Mouse (Mus musculus) neural tube, embryonic 13.5 days (tissue): ENCODE measurements around the gene Rap1gap2. TPM values are rescaled to one million over a fixed set of nuclear protein-coding genes. Genes with fewer than 3 reads are reported as not detected.

ENCODE experiments used
- ATAC-seq: fragments of 200-750 bp; cut with Nextera tagmentation; 2 replicates; pipeline ENCODE4 v1.8.0; 2017; ENCODE audit warnings: low read depth, mild to moderate bottlenecking, moderate TSS enrichment, moderate library complexity
- H3K27ac ChIP-seq: fragments of 300-500 bp; sonication (generic); replicated peaks from 2 replicates; pipeline ENCODE4 v1.5.1; 2015; ENCODE audit warnings: moderate library complexity, mild to moderate bottlenecking, inconsistent platforms
- H3K27me3 ChIP-seq: fragments of 300-500 bp; sonication (generic); 2 replicates; pipeline ENCODE4 v1.6.1; 2015; ENCODE audit warnings: mild to moderate bottlenecking, inconsistent platforms
- H3K36me3 ChIP-seq: fragments of 300-500 bp; sonication (generic); 2 replicates; pipeline ENCODE4 v1.6.1; 2015; ENCODE audit warnings: mild to moderate bottlenecking, inconsistent platforms
- H3K4me1 ChIP-seq: fragments of 300-500 bp; sonication (generic); replicated peaks from 2 replicates; pipeline ENCODE4 v1.6.1; 2015; ENCODE audit warnings: inconsistent platforms
- H3K4me2 ChIP-seq: fragments of 300-500 bp; sonication (generic); 2 replicates; pipeline ENCODE4 v1.6.1; 2015; ENCODE audit warnings: inconsistent platforms, mild to moderate bottlenecking, moderate library complexity
- H3K4me3 ChIP-seq: fragments of 300-500 bp; sonication (generic); 2 replicates; pipeline ENCODE4 v1.5.1; 2015; ENCODE audit warnings: mild to moderate bottlenecking, inconsistent platforms
- H3K9ac ChIP-seq: fragments of 300-500 bp; sonication (generic); 2 replicates; pipeline ENCODE4 v1.6.1; 2015; ENCODE audit warnings: moderate library complexity, mild to moderate bottlenecking, inconsistent platforms
- H3K9me3 ChIP-seq: fragments of 300-500 bp; sonication (generic); 2 replicates; pipeline ENCODE4 v1.6.1; 2016; ENCODE audit warnings: inconsistent platforms
- WGBS: fragments of 180-500 bp; shearing (Covaris S2); methylation state at CpG from one replicate; pipeline ENCODE4 v1.1.7; 2015; 5-methylcytosine and 5-hydroxymethylcytosine counted together
- polyA plus RNA-seq: library from polyadenylated mRNA; unstranded; fragments of >200 nt; fragmentation: Nextera tagmentation; extraction: Ambion mirVana; gene quantifications from 2 replicates; pipeline ENCODE4 v1.2.1, GENCODE M21; 2015

Rap1gap2 gene
- polyA plus RNA-seq, 1 experiment from 2014 or later = 10.9 TPM

DNA sequence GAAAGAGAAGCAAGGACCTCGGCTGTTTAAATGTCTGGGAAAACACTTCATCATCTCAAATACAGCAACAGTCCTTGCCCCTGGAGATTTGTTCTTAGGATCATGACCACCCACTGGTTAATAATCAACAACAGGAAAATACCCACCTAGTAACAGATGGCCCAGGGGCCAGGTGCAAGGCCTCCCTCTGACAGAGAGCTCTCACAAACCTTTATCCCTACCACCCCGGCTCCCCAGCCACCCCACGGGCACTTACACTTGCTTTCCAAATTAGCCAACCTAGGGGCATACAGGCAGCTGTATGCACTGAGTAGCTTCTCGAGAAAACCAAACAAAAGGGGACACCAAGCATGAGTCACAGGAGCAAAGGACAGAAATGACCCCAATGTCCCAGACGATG, 121.5 kb downstream of the Rap1gap2 start:
- Histone ChIP-seq H3K36me3 (no peaks in the 10 kb centered on the region), H3K27ac (no peak overlapping the region), H3K9me3 (no peaks in the 10 kb centered on the region), H3K4me2 (no peak overlapping the region), H3K4me3 (no peak overlapping the region), H3K27me3 (no peaks in the 10 kb centered on the region), H3K4me1 (no peaks in the 10 kb centered on the region), H3K9ac (no peak overlapping the region)
- ATAC-seq = no peak
- WGBS = 71% methylated on average over 5 of the region's 5 CpGs

DNA sequence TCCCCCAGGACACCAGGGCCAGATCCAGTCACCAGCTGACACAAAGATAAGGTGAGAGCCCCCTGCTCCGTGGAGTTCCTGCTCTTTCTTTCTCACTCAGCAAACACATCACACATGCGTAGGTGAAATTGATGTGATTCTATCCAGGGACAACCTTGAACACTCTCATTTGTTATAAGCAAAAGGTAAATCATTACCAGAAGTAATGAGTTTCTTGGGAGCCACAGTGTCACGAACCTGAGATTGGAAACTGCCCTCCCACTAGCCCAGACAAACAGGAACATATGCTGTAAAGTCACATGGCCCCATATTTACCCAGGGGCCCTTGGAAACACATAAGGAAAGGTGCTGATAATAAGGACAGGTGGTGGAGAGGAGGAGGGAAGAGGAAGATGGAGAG, 122.8 kb downstream of the Rap1gap2 start:
- no peak overlapping the region for H3K4me2 ChIP-seq
- ATAC-seq = no peak
- H3K36me3 ChIP-seq = no peaks in the 10 kb centered on the region
- H3K9ac ChIP-seq = no peak overlapping the region
- no peaks in the 10 kb centered on the region for H3K9me3 ChIP-seq
- no peak overlapping the region for H3K27ac ChIP-seq
- no peaks in the 10 kb centered on the region for H3K4me1 ChIP-seq
- H3K4me3 ChIP-seq = no peak overlapping the region
- no peaks in the 10 kb centered on the region for H3K27me3 ChIP-seq
- WGBS = 68% methylated on average over 3 of the region's 3 CpGs

DNA sequence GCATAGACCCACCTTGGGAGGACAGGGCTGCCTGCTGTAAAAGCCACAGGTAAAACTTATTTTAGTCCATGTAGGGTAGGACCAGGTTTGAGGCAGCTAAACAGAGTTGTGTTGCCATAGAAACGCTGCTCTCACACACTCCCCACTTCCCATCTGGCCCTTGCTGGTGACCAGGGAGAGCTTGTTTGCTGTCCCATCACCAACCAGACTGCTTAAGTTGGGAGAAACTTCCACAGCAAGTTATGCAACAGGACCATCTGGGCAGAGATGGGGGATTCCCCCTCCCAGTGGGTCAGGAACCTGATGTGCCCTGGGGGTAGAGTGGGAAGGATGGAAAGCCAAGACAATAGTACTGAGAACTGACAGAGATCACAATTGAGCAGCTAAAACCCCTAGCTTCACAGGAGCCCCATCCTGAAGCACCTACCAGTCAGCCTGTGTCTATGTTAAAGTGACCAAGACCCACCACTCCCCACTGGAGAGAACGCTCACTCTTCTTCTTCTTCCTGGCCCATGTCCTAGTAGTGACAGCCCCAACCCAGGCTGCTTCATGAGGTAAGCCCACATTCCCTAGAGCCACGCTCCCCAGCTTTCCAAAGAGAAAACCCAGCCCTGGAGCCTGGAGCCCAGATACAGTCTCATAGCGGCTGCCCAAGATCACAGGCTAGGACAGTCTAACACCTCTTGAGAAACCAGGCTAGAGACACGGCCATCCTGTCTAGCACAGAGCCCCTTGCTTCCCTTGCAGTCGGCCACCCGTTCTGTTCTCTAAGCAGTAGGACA, 125.1 kb downstream of the Rap1gap2 start:
- no peaks in the 10 kb centered on the region; the same call in 1 of the 2 replicates for H3K4me1 ChIP-seq
- H3K27ac ChIP-seq = no peak overlapping the region
- no peaks in the 10 kb centered on the region for H3K9me3 ChIP-seq
- no peak overlapping the region for H3K9ac ChIP-seq
- no peaks in the 10 kb centered on the region for H3K27me3 ChIP-seq
- WGBS = 88% methylated on average over 7 of the region's 7 CpGs
- H3K36me3 ChIP-seq = no peaks in the 10 kb centered on the region
- no peak overlapping the region for H3K4me2 ChIP-seq
- no peak for ATAC-seq
- no peak overlapping the region for H3K4me3 ChIP-seq

DNA sequence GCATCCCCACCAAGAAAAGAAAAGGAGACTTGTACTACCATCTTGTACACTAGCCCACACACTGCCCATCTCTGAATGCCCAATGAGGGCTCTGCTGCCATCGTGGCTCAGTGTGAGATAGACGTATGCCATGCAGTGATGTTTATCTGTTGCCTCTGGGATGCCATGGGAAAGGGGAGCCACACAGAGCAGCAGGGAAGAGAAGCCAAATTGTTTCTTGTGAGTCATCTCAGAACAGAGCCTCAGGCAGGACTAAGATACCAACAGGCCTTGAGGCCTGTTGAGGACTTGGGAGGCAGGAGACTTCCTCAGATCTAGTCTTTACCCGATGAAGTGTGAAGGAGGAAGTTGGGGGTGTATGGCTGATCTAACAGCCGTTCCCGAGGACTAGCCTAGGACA, 126.8 kb downstream of the Rap1gap2 start:
- no peak for ATAC-seq
- WGBS = 90% methylated on average over 5 of the region's 5 CpGs
- Histone ChIP-seq H3K9ac (no peak overlapping the region), H3K4me2 (no peak overlapping the region), H3K27ac (no peak overlapping the region), H3K4me3 (no peak overlapping the region), H3K9me3 (no peaks in the 10 kb centered on the region), H3K27me3 (no peaks in the 10 kb centered on the region), H3K4me1 (peaks cover 12% of the 10 kb centered on the region; the same call in 1 of the 2 replicates), H3K36me3 (no peaks in the 10 kb centered on the region)

DNA sequence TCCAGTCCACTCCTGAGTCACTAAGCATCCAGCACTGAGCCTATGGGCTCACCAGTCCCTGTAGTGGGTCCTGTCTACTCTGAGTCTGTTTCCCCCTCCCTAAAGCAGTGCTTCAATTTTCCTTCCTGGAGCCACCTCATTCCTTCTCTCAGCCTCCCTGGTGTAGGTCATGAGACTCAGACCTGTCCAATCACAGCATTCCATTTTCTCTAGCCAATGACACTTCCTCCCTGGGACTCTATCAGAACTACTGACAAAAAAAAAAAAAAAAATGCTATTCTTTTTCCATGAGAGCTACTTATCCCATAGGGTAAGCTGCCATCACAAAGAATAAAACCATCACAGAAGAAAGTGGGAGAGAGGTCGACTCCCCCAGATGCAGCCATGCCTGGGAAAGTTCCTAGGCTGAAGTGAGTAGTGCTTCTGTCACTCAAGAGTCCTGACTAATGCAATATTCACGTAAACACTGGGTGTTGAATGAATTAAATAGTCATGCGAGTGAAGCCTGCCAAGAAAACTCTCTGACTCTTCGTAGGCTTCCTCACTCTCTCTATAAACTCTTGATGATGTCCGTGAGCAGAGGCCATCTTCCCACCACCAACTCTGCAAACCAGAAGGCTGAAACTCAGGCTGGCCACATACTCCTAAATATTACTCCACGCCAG, 127.4 kb downstream of the Rap1gap2 start:
- ATAC-seq = no peak
- WGBS = 86% methylated on average over 6 of the region's 6 CpGs

DNA sequence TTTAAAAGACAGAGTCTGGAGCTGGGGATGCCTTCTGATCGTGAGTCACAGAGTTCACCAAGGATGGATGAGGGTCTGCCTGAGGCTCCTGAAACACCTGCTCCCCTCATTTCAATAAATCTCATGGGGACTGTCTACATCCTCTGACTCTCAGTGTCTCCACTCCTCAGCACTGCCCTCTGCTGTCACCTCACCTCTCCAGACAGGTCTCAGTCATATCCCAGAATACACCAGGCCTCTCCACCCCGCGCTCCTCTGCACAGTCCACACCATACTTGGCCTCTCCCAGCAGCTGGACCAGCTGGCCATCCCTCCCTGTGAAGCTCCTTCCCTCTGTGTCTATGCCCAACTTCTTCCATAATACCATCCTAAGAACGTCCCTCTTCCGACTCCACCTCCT, 128.9 kb downstream of the Rap1gap2 start:
- 65% methylated on average over 5 of the region's 5 CpGs for WGBS
- no peak overlapping the region for H3K4me2 ChIP-seq
- H3K4me1 ChIP-seq = peaks cover 12% of the 10 kb centered on the region; the same call in 1 of the 2 replicates
- H3K9ac ChIP-seq = no peak overlapping the region
- no peak for ATAC-seq
- H3K36me3 ChIP-seq = no peaks in the 10 kb centered on the region
- H3K27ac ChIP-seq = no peak overlapping the region
- H3K27me3 ChIP-seq = no peaks in the 10 kb centered on the region
- H3K4me3 ChIP-seq = no peak overlapping the region
- no peaks in the 10 kb centered on the region for H3K9me3 ChIP-seq

More for the DNA sequence above, 127.4 kb downstream of the Rap1gap2 start:
- no peak overlapping the region for H3K27ac ChIP-seq
- H3K9ac ChIP-seq = no peak overlapping the region
- H3K4me2 ChIP-seq = no peak overlapping the region
- no peaks in the 10 kb centered on the region for H3K36me3 ChIP-seq
- H3K4me3 ChIP-seq = no peak overlapping the region
- peaks cover 12% of the 10 kb centered on the region; the same call in 1 of the 2 replicates for H3K4me1 ChIP-seq
- H3K9me3 ChIP-seq = no peaks in the 10 kb centered on the region
- no peaks in the 10 kb centered on the region for H3K27me3 ChIP-seq

DNA sequence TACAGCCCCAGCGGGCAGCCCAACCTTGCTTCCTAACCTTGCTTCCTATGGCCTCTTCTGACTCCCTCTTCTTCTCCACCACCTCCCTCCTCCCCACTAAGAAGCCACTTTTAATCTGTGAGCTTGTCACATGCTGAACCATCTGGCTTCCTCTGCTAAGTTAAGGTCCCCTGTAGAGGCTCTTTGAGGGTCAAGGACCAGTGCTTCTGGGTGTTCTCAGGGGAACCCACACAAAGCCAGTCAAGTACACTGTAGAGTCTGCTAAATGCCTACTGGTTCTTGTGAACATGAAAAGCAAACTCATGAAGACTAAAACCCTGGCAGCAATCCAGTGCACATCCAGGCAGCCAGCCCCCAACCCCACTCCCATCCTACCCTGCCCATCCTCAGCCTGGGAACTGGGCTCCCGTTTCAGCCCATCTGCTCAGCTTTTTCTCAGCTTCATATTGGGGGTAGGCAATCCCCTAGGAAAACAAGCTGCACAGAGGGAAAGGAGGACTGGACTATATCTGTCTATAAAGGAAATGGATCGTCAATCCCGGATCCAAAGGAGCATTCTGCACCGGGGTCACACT, 130.9 kb downstream of the Rap1gap2 start:
- no peak overlapping the region for H3K4me3 ChIP-seq
- no peaks in the 10 kb centered on the region for H3K9me3 ChIP-seq
- no peak overlapping the region for H3K4me2 ChIP-seq
- ATAC-seq = peak; percentile 44; the same call in 1 of the 2 replicates
- no peaks in the 10 kb centered on the region for H3K36me3 ChIP-seq
- H3K4me1 ChIP-seq = peaks cover 12% of the 10 kb centered on the region; the same call in 1 of the 2 replicates
- no peaks in the 10 kb centered on the region for H3K27me3 ChIP-seq
- WGBS = 66% methylated on average over 5 of the region's 5 CpGs
- H3K9ac ChIP-seq = no peak overlapping the region
- H3K27ac ChIP-seq = no peak overlapping the region

DNA sequence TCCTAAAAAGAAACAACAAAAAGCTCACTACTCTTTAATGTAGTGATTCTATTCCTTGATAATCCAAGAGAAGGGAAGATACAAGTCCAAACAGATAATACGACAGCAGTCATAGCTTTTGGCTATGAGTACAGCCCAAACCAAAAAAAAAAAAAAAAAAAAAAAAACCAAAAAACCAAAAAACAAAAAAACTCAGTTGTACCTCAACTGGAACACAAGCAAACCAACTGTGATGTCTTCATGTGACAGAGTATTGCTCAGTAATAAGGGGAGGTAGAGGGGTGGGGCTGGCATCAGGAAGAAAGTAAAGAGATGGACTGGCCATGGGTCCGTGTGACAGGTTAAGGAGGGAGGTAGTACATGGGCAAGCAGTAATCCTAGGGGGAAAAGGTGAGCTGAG, 131.8 kb downstream of the Rap1gap2 start:
- ATAC-seq = no peak
- Histone ChIP-seq H3K4me3 (no peak overlapping the region), H3K27ac (no peak overlapping the region), H3K36me3 (no peaks in the 10 kb centered on the region), H3K9ac (no peak overlapping the region), H3K4me2 (no peak overlapping the region), H3K9me3 (no peaks in the 10 kb centered on the region), H3K27me3 (no peaks in the 10 kb centered on the region), H3K4me1 (peaks cover 12% of the 10 kb centered on the region; the same call in 1 of the 2 replicates)
- 94% methylated on average over 2 of the region's 2 CpGs for WGBS

DNA sequence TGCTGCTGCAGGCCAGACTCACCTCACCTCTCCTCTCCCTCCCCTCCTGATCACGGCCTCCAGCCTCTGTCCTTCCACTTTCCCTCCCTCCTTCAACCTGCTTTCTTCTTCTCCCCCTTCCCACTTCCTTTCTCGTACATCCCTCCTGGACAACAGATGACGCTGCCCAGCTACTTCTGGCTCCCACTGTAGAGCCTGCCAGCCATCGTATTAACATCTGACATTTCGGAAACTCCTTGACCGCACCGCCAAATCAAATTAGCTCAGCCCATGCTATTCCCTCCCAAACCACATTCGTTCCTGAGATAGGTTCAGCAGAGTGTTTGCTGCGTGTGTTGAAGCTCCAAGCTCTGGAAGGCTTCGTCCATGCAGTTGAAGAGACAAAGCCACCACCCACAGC, 138.0 kb downstream of the Rap1gap2 start:
- 89% methylated on average over 10 of the region's 10 CpGs for WGBS
- no peak for ATAC-seq
- Histone ChIP-seq H3K4me1 (peaks cover 11% of the 10 kb centered on the region), H3K4me3 (no peak overlapping the region), H3K9me3 (no peaks in the 10 kb centered on the region), H3K36me3 (no peaks in the 10 kb centered on the region), H3K9ac (no peak overlapping the region), H3K4me2 (no peak overlapping the region), H3K27ac (no peak overlapping the region), H3K27me3 (no peaks in the 10 kb centered on the region)

DNA sequence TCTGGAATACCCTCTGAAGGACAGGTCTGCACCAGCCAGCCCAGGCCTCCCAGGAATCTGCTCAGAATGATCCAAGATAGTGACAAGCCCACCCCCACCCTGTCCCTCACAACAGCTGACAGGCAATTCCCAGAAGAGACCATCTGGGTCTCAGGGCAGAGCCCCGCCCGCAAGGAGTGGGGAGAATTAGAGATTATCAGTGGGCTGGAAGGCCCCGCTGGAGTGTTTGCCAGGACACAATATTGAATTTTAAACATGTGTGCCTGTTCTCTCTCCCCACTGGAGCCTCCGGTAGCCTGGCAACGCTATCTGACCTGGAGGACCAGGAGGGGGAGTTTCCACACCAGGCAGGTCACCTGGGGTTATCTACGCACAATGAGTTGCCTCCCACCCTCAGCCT, 142.5 kb downstream of the Rap1gap2 start:
- no peak for ATAC-seq
- Histone ChIP-seq H3K4me2 (no peak overlapping the region), H3K9me3 (no peaks in the 10 kb centered on the region), H3K4me3 (no peak overlapping the region), H3K9ac (no peak overlapping the region), H3K4me1 (peaks cover 27% of the 10 kb centered on the region), H3K36me3 (no peaks in the 10 kb centered on the region), H3K27me3 (no peaks in the 10 kb centered on the region), H3K27ac (no peak overlapping the region)
- WGBS = 44% methylated on average over 6 of the region's 6 CpGs

DNA sequence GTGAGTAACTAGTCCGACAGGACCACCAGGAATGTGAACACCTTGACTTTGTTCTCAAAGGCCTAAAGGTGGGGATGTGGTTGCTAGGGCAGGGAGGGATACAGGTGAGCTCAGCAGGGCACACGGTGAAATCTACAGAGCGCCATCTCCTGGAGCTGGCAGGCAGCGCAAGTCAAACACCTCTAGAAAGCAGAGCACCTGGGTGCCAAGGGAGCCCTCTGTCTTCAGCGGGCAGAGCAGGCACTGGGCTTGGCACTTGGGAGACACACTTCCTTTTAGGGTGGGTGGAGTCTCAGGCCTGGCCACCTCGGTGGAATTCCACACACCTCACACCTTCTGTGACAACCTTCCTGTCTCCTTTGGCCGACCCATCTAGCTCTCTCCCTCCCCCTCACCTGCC, 145.0 kb downstream of the Rap1gap2 start:
- WGBS = 45% methylated on average over 7 of the region's 7 CpGs

DNA sequence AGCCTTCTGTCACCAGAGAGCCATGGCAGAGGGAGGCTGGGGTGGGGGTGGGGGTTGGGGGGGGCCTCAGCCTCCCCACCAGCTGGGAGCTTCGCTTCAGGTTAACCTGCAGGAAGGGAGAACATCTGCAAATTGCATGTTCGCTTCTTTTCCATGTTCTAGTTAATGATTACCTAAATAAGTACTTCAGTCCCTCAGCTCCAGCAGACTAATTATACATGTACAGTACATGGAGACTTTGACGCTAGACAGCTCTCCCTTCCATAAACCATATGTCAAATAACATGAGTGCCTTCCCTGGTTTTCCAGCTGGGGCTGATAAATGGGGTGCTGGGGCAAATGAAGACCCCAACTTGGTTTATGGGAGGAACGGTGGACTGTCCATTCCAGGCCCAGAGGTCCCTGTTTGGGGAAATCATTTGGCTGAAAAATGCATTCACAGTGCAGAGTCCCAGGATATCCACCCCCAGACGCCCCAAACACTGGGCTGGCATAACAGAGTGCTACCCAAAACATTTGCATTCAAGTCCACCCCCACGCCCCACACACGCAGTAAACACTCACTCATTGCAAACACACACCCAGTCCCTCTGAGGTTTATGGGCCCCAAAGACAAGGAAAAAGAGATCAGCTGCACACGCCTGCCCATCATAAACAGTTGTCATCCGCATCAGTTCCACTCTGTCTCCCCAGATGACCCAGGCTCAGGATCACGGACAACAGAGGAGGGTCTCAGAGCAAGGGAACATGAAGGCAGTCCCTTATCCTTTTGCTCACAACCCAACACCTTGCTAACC, 146.3 kb downstream of the Rap1gap2 start:
- Histone ChIP-seq H3K4me1 (peaks cover 27% of the 10 kb centered on the region), H3K4me3 (no peak overlapping the region), H3K4me2 (no peak overlapping the region), H3K27ac (no peak overlapping the region), H3K27me3 (no peaks in the 10 kb centered on the region), H3K9ac (no peak overlapping the region), H3K9me3 (no peaks in the 10 kb centered on the region), H3K36me3 (no peaks in the 10 kb centered on the region)
- 66% methylated on average over 10 of the region's 10 CpGs for WGBS
- no peak for ATAC-seq

More for the DNA sequence above, 145.0 kb downstream of the Rap1gap2 start:
- Histone ChIP-seq H3K4me1 (peaks cover 27% of the 10 kb centered on the region), H3K27me3 (no peaks in the 10 kb centered on the region), H3K9me3 (no peaks in the 10 kb centered on the region), H3K4me2 (no peak overlapping the region), H3K27ac (no peak overlapping the region), H3K36me3 (no peaks in the 10 kb centered on the region), H3K4me3 (no peak overlapping the region), H3K9ac (no peak overlapping the region)
- no peak for ATAC-seq
